Mouse (Mus musculus) midbrain, postnatal 0 days (tissue): ENCODE measurements at regions not wholly inside any gene's neighbourhood (a gene's known extent, or its start where the extent isn't known, plus 50 kb on each side); places are given as distances from the start of the nearest gene placed in this dataset.

ENCODE experiments used
- ATAC-seq: fragments of 200-750 bp; cut with Nextera tagmentation; 2 replicates; pipeline ENCODE4 v1.8.0; 2017; ENCODE audit warnings: moderate number of reproducible peaks, mild to moderate bottlenecking, moderate TSS enrichment, moderate library complexity; ENCODE audit not compliant: low FRiP score
- DNase-seq: peaks from one replicate; pipeline ENCODE4 v3.0.0-alpha.2; 2015; ENCODE audit warnings: low spot score
- H3K27ac ChIP-seq: fragments of 300-500 bp; sonication (generic); 2 replicates; pipeline ENCODE4 v1.5.1; 2014; ENCODE audit warnings: low read depth, mild to moderate bottlenecking, low read length, mixed read lengths
- H3K27me3 ChIP-seq: fragments of 300-500 bp; sonication (generic); 2 replicates; pipeline ENCODE4 v1.6.1; 2014; ENCODE audit warnings: low read length, control low read depth, mixed read lengths; ENCODE audit not compliant: insufficient read depth
- H3K36me3 ChIP-seq: fragments of 300-500 bp; sonication (generic); 2 replicates; pipeline ENCODE4 v1.6.1; 2014; ENCODE audit warnings: low read length, control low read depth, mixed read lengths; ENCODE audit not compliant: insufficient read depth
- H3K4me1 ChIP-seq: fragments of 300-500 bp; sonication (generic); 2 replicates; pipeline ENCODE4 v1.6.1; 2014; ENCODE audit warnings: mild to moderate bottlenecking, control low read depth, antibody characterized with exemption, low read length, mixed read lengths; ENCODE audit not compliant: insufficient read depth
- H3K4me2 ChIP-seq: fragments of 300-500 bp; sonication (generic); 2 replicates; pipeline ENCODE4 v1.6.1; 2014; ENCODE audit warnings: low read depth, mild to moderate bottlenecking, low read length, mixed read lengths; ENCODE audit not compliant: poor library complexity, severe bottlenecking
- H3K4me3 ChIP-seq: fragments of 300-500 bp; sonication (generic); 2 replicates; pipeline ENCODE4 v1.5.1; 2014; ENCODE audit warnings: low read depth, mild to moderate bottlenecking, low read length, moderate library complexity
- H3K9ac ChIP-seq: fragments of 300-500 bp; sonication (generic); replicated peaks from 2 replicates; pipeline ENCODE4 v1.6.1; 2014; ENCODE audit warnings: mild to moderate bottlenecking, low read length, moderate library complexity, mixed read lengths; ENCODE audit not compliant: poor library complexity, severe bottlenecking
- H3K9me3 ChIP-seq: fragments of 300-500 bp; sonication (generic); 2 replicates; pipeline ENCODE4 v1.6.1; 2016; ENCODE audit warnings: low read length, control low read depth
- CTCF ChIP-seq: IDR thresholded peaks from 2 replicates; pipeline ENCODE4 v1.5.1; 2016; ENCODE audit warnings: antibody characterized with exemption, mild to moderate bottlenecking
- WGBS: fragments of 180-500 bp; shearing (Covaris S2); extraction: QIAGEN DNeasy Blood & Tissue Kit; methylation state at CpG from one replicate; pipeline ENCODE4 v1.1.7; 2014; 5-methylcytosine and 5-hydroxymethylcytosine counted together

DNA sequence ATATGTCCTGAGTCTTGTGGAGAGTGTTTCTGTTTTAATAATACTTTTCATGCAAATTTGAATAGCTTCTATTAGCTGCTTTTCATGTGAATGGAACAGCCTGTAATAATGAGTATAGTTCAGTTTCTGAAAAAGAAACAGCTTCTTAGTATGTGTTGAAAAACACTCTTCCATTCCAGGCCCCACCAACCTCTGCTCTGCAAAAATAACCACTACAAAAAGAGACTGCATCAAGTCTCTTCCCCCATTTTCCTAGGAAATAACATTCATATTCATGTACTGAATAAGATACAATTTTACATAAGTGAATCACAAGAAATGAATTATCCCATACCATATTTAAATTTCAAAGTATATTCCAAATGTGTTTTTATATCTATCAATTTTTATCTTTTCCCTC lies 234.0 kb upstream of the Smlr1 start:
- no peak for TF ChIP-seq CTCF
- Histone ChIP-seq H3K36me3 (no peaks in the 10 kb centered on the region), H3K4me1 (no peaks in the 10 kb centered on the region), H3K9me3 (no peaks in the 10 kb centered on the region), H3K4me2 (no peak overlapping the region), H3K27ac (no peak overlapping the region), H3K27me3 (no peaks in the 10 kb centered on the region), H3K4me3 (no peak overlapping the region), H3K9ac (no peak overlapping the region)
- no peak for ATAC-seq
- DNase-seq: no peak

- H3K27me3 ChIP-seq: no peaks in the 10 kb centered on the region
- no peak for TF ChIP-seq CTCF
- no peak overlapping the region for H3K9ac ChIP-seq
- H3K4me1 ChIP-seq: no peaks in the 10 kb centered on the region
- no peak for DNase-seq
- H3K4me3 ChIP-seq: no peak overlapping the region
- no peak overlapping the region for H3K27ac ChIP-seq
- ATAC-seq: no peak
- no peaks in the 10 kb centered on the region for H3K9me3 ChIP-seq
- H3K36me3 ChIP-seq: no peaks in the 10 kb centered on the region
- 83% methylated on average over 5 of the region's 5 CpGs for WGBS
- H3K4me2 ChIP-seq: no peak overlapping the region
Measured at GRCm38 (mm10) chr10:25768456-25768855, 232.4 kb upstream of the Smlr1 start.

DNA sequence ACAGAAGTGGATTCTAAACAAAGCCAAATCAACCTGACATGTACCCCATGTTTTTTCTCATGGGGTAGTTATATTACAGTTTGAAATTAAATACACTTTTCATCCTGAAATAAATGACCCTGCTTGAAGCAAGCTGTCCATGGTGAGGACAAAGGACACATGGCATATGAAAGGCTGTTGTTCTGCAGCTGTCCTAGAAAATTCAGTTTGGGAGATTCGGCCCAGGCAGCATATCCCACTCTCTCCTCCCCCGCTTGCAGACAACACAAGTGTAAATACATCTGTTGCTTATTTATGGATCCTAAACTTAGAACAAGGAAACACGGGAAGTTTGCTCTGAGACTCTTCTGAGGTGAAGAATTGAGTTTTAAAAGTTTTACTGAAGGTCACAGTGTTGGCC lies 218.2 kb upstream of the Smlr1 start:
- Histone ChIP-seq H3K36me3 (no peaks in the 10 kb centered on the region), H3K4me3 (no peak overlapping the region), H3K4me2 (no peak overlapping the region), H3K27ac (no peak overlapping the region), H3K27me3 (no peaks in the 10 kb centered on the region), H3K9me3 (no peaks in the 10 kb centered on the region), H3K9ac (no peak overlapping the region), H3K4me1 (no peaks in the 10 kb centered on the region)
- DNase-seq: no peak
- no peak for TF ChIP-seq CTCF
- ATAC-seq: no peak
- WGBS: 74% methylated on average over 3 of the region's 3 CpGs

GRCm38 (mm10) chr10:25742678-25743077 lies 206.6 kb upstream of the Smlr1 start:
- H3K27ac ChIP-seq: peak overlapping the region; percentile 52
- H3K4me3 ChIP-seq: no peak overlapping the region
- no peak overlapping the region for H3K9ac ChIP-seq
- no peaks in the 10 kb centered on the region for H3K27me3 ChIP-seq
- peak; percentile 44 for DNase-seq
- H3K9me3 ChIP-seq: no peaks in the 10 kb centered on the region
- 69% methylated on average over 3 of the region's 3 CpGs for WGBS
- H3K36me3 ChIP-seq: no peaks in the 10 kb centered on the region
- no peak for TF ChIP-seq CTCF
- ATAC-seq: peak; percentile 49; the same call in 1 of the 2 replicates
- H3K4me1 ChIP-seq: no peaks in the 10 kb centered on the region
- no peak overlapping the region for H3K4me2 ChIP-seq

DNA sequence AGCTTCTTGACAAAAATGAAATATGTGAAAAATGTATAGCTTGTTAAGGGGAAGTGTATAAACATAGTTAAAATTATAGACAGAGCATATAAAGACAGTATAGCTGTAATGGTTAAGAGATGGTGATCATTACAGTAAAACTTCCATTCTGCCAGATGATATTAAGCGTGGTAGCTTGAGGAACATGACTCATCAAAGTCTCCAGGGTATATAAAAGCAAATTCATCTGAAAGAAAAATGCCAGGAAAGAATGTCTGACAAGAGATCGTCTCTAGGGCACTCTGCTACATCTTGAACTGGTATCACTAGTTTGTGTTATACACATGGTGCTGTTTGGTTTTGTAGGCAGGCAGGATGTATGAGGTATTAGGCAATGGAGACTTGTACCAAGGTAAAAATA lies 204.9 kb upstream of the Smlr1 start:
- H3K27me3 ChIP-seq: no peaks in the 10 kb centered on the region
- WGBS: 81% methylated on average over 2 of the region's 2 CpGs
- ATAC-seq: no peak

GRCm38 (mm10) chr10:25730470-25730869 lies 194.4 kb upstream of the Smlr1 start:
- H3K36me3 ChIP-seq: no peaks in the 10 kb centered on the region
- no peaks in the 10 kb centered on the region for H3K27me3 ChIP-seq
- H3K4me3 ChIP-seq: no peak overlapping the region
- no peaks in the 10 kb centered on the region for H3K9me3 ChIP-seq
- TF ChIP-seq CTCF: no peak
- no peak overlapping the region for H3K27ac ChIP-seq
- no peaks in the 10 kb centered on the region for H3K4me1 ChIP-seq
- 71% methylated on average over 3 of the region's 3 CpGs for WGBS
- peak; percentile 25 for DNase-seq
- no peak for ATAC-seq
- H3K9ac ChIP-seq: no peak overlapping the region
- no peak overlapping the region for H3K4me2 ChIP-seq

More for the DNA sequence above, 204.9 kb upstream of the Smlr1 start:
- Histone ChIP-seq H3K27ac (no peak overlapping the region), H3K36me3 (no peaks in the 10 kb centered on the region), H3K4me2 (no peak overlapping the region), H3K9ac (no peak overlapping the region), H3K9me3 (no peaks in the 10 kb centered on the region), H3K4me1 (no peaks in the 10 kb centered on the region), H3K4me3 (no peak overlapping the region)
- DNase-seq: no peak
- no peak for TF ChIP-seq CTCF
